Mouse (Mus musculus): Measurements from ENCODE around the gene Pdzd7. TPM values are rescaled to one million over a fixed set of nuclear protein-coding genes. Genes with fewer than 3 reads are reported as not detected.

Gene Pdzd7
- 0.17 and 0.19 TPM in 2 replicates for polyA plus RNA-seq (2014; fragmentation: Nextera tagmentation; extraction: Ambion mirVana)

- peaks cover 23% of the 10 kb centered on the region for H3K4me1 ChIP-seq (ENCODE audit: control insufficient read depth, insufficient read depth, low read length)
- H3K4me3 ChIP-seq (ENCODE audit: low read depth, low read length), result peak within 1 kb of the TSS; percentile 46
- H3K9me3 ChIP-seq (ENCODE audit: control insufficient read depth, low read length), result no peaks in the 10 kb centered on the region
- no peak for ATAC-seq (ENCODE audit: low FRiP score)
- peak within 1 kb of the TSS; percentile 79 for H3K4me2 ChIP-seq
- WGBS, result 86% methylated on average over 5 of the region's 5 CpGs
- no peak within 1 kb of the TSS for H3K27ac ChIP-seq (ENCODE audit: low read depth, low read length)
- H3K36me3 ChIP-seq (ENCODE audit: control insufficient read depth, insufficient read depth, low read length), result no peaks in the 10 kb centered on the region
- peaks cover 19% of the 10 kb centered on the region for H3K27me3 ChIP-seq (ENCODE audit: control insufficient read depth, insufficient read depth, low read length)
- DNase-seq (ENCODE audit: low spot score, missing footprints), result no peak
- peak within 1 kb of the TSS; percentile 73 for H3K9ac ChIP-seq (ENCODE audit: low read length)
These were observed at the start of gene Pdzd7 for GRCm38 (mm10) chr19:45045651-45046050. Gene Pdzd7 (minus strand): TSS chr19:45045717.

GRCm38 (mm10) chr19:45081841-45082550 is 36.5 kb upstream of the Pdzd7 start:
- Histone ChIP-seq H3K4me3 (ENCODE audit: low read depth, low read length) (no peak overlapping the region), H3K4me1 (ENCODE audit: control insufficient read depth, insufficient read depth, low read length) (peaks cover 19% of the 10 kb centered on the region), H3K9ac (ENCODE audit: low read length) (no peak overlapping the region), H3K9me3 (ENCODE audit: control insufficient read depth, low read length) (no peaks in the 10 kb centered on the region), H3K36me3 (ENCODE audit: control insufficient read depth, insufficient read depth, low read length) (no peaks in the 10 kb centered on the region), H3K4me2 (no peak overlapping the region), H3K27ac (ENCODE audit: low read depth, low read length) (no peak overlapping the region), H3K27me3 (ENCODE audit: control insufficient read depth, insufficient read depth, low read length) (peaks cover 46% of the 10 kb centered on the region)
- WGBS, result 19% methylated on average over 11 of the region's 11 CpGs
- peak; percentile 96 for DNase-seq (ENCODE audit: low spot score, missing footprints)
- no peak for ATAC-seq (ENCODE audit: low FRiP score)

- Histone ChIP-seq H3K4me3 (ENCODE audit: low read depth, low read length) (no peak overlapping the region), H3K4me2 (peak overlapping the region; percentile 27; the same call in 1 of the 2 replicates), H3K27ac (ENCODE audit: low read depth, low read length) (no peak overlapping the region), H3K36me3 (ENCODE audit: control insufficient read depth, insufficient read depth, low read length) (no peaks in the 10 kb centered on the region), H3K9ac (ENCODE audit: low read length) (no peak overlapping the region), H3K27me3 (ENCODE audit: control insufficient read depth, insufficient read depth, low read length) (peaks cover 52% of the 10 kb centered on the region), H3K9me3 (ENCODE audit: control insufficient read depth, low read length) (no peaks in the 10 kb centered on the region), H3K4me1 (ENCODE audit: control insufficient read depth, insufficient read depth, low read length) (peaks cover 24% of the 10 kb centered on the region)
- WGBS, result 0% methylated on average over 5 of the region's 5 CpGs
- ATAC-seq (ENCODE audit: low FRiP score) (no peak), DNase-seq (ENCODE audit: low spot score, missing footprints) (peak; percentile 99)
These were observed 35.8 kb upstream of the Pdzd7 start for GRCm38 (mm10) chr19:45081279-45081678.

- H3K27me3 ChIP-seq (ENCODE audit: control insufficient read depth, insufficient read depth, low read length), result peaks cover 58% of the 10 kb centered on the region
- peak overlapping the region; percentile 27 for H3K4me2 ChIP-seq
- peak; percentile 95 for DNase-seq (ENCODE audit: low spot score, missing footprints)
- no peak for ATAC-seq (ENCODE audit: low FRiP score)
- peak overlapping the region; percentile 23 for H3K4me3 ChIP-seq (ENCODE audit: low read depth, low read length)
- 1% methylated on average over 17 of the region's 17 CpGs for WGBS
- H3K9me3 ChIP-seq (ENCODE audit: control insufficient read depth, low read length), result no peaks in the 10 kb centered on the region
- no peak overlapping the region for H3K27ac ChIP-seq (ENCODE audit: low read depth, low read length)
- H3K9ac ChIP-seq (ENCODE audit: low read length), result peak overlapping the region; percentile 12; the same call in 1 of the 2 replicates
- peaks cover 27% of the 10 kb centered on the region for H3K4me1 ChIP-seq (ENCODE audit: control insufficient read depth, insufficient read depth, low read length)
- no peaks in the 10 kb centered on the region for H3K36me3 ChIP-seq (ENCODE audit: control insufficient read depth, insufficient read depth, low read length)
These were observed 35.2 kb upstream of the Pdzd7 start for GRCm38 (mm10) chr19:45080711-45081110.

GRCm38 (mm10) chr19:45079769-45080515 is 34.4 kb upstream of the Pdzd7 start:
- Histone ChIP-seq H3K4me3 (ENCODE audit: low read depth, low read length) (peak overlapping the region; percentile 23), H3K27ac (ENCODE audit: low read depth, low read length) (no peak overlapping the region), H3K9me3 (ENCODE audit: control insufficient read depth, low read length) (no peaks in the 10 kb centered on the region), H3K4me1 (ENCODE audit: control insufficient read depth, insufficient read depth, low read length) (peaks cover 31% of the 10 kb centered on the region), H3K9ac (ENCODE audit: low read length) (no peak overlapping the region), H3K27me3 (ENCODE audit: control insufficient read depth, insufficient read depth, low read length) (peaks cover 62% of the 10 kb centered on the region), H3K36me3 (ENCODE audit: control insufficient read depth, insufficient read depth, low read length) (no peaks in the 10 kb centered on the region), H3K4me2 (peak overlapping the region; percentile 27)
- WGBS, result under 1% methylated on average over 45 of the region's 45 CpGs
- peak; percentile 93 for DNase-seq (ENCODE audit: low spot score, missing footprints)
- no peak for ATAC-seq (ENCODE audit: low FRiP score)

- H3K4me3 ChIP-seq (ENCODE audit: low read depth, low read length), result peak overlapping the region; percentile 23; the same call in 1 of the 2 replicates
- ATAC-seq (ENCODE audit: low FRiP score), result no peak
- peak overlapping the region; percentile 27 for H3K4me2 ChIP-seq
- no peaks in the 10 kb centered on the region for H3K36me3 ChIP-seq (ENCODE audit: control insufficient read depth, insufficient read depth, low read length)
- H3K27me3 ChIP-seq (ENCODE audit: control insufficient read depth, insufficient read depth, low read length), result peaks cover 62% of the 10 kb centered on the region
- no peak overlapping the region for H3K27ac ChIP-seq (ENCODE audit: low read depth, low read length)
- peaks cover 31% of the 10 kb centered on the region for H3K4me1 ChIP-seq (ENCODE audit: control insufficient read depth, insufficient read depth, low read length)
- 7% methylated on average over 16 of the region's 17 CpGs for WGBS
- H3K9ac ChIP-seq (ENCODE audit: low read length), result no peak overlapping the region
- peak; percentile 89 for DNase-seq (ENCODE audit: low spot score, missing footprints)
- no peaks in the 10 kb centered on the region for H3K9me3 ChIP-seq (ENCODE audit: control insufficient read depth, low read length)
These were observed 33.7 kb upstream of the Pdzd7 start for GRCm38 (mm10) chr19:45078971-45079764.

GRCm38 (mm10) chr19:45077742-45078645 is 32.5 kb upstream of the Pdzd7 start:
- Histone ChIP-seq H3K4me1 (ENCODE audit: control insufficient read depth, insufficient read depth, low read length) (peaks cover 31% of the 10 kb centered on the region), H3K36me3 (ENCODE audit: control insufficient read depth, insufficient read depth, low read length) (no peaks in the 10 kb centered on the region), H3K9me3 (ENCODE audit: control insufficient read depth, low read length) (no peaks in the 10 kb centered on the region), H3K27me3 (ENCODE audit: control insufficient read depth, insufficient read depth, low read length) (peaks cover 60% of the 10 kb centered on the region), H3K4me3 (ENCODE audit: low read depth, low read length) (no peak overlapping the region), H3K27ac (ENCODE audit: low read depth, low read length) (no peak overlapping the region), H3K9ac (ENCODE audit: low read length) (no peak overlapping the region), H3K4me2 (no peak overlapping the region)
- ATAC-seq (ENCODE audit: low FRiP score) (no peak), DNase-seq (ENCODE audit: low spot score, missing footprints) (peak; percentile 88)
- WGBS, result 4% methylated on average over 20 of the region's 20 CpGs
